Mouse (Mus musculus) ES-Bruce4 (cell line): ENCODE measurements at regions not wholly inside any gene's neighbourhood (a gene's known extent, or its start where the extent isn't known, plus 50 kb on each side); places are given as distances from the start of the nearest gene placed in this dataset.

Experiments
- CTCF ChIP-seq: IDR thresholded peaks from one replicate; pipeline ENCODE4 v1.8.1; 2011; ENCODE audit warnings: low read depth, low read length
- POLR2A ChIP-seq: IDR thresholded peaks from one replicate; pipeline ENCODE4 v1.8.1; 2011; ENCODE audit warnings: low read length; ENCODE audit not compliant: insufficient read depth

DNA sequence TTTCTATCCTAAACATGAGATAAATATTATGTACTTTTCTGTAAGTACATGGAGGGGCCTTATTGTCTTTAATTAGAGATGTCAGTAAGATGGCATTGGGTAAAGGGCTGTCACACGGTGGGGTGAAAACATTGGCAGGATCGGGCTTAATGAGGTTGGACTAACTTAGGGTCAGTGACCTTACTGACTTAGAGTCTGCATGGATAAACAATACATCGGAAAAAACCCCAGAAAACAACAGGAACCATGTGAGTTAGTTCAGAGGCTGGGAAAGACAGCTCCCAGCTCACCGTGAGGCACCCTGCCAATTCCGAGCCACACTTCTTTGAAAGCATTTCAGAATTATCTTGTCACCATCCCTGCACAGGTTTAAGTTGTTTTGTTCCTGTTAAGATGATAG is 363.3 kb upstream of the Camk1g start:
- TF ChIP-seq POLR2A: no peak
- no peak for TF ChIP-seq CTCF
